Mouse (Mus musculus) thymus, postnatal 36 days (tissue): ENCODE measurements around the gene E2f3.

ENCODE experiments used
- DNase-seq, 2 experiments: peaks; one replicate each; pipeline ENCODE4 v3.0.0; 2022; ENCODE audit warnings: mixed read lengths in 2 of 2

The E2f3 gene

DNA sequence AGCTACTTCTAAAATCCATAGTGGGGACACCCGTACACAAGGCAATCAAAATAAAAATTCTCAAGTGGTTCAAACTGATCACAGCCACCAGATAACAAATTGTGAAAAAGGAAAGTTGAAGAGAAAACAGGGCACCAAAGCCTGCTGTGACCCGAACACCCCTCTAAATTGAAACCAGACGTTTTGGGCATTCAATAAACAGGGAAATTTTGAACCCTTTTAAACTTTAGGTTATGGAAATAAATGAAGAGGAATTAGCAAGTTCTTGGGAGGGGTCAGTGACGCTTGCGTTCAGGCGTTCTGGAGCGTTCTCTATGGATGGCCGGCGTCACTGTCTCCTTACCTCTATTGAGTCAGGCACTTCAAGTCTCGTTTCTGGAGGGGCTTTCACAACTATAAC lies 72.8 kb downstream of the E2f3 start:
- DNase-seq = no peak

DNA sequence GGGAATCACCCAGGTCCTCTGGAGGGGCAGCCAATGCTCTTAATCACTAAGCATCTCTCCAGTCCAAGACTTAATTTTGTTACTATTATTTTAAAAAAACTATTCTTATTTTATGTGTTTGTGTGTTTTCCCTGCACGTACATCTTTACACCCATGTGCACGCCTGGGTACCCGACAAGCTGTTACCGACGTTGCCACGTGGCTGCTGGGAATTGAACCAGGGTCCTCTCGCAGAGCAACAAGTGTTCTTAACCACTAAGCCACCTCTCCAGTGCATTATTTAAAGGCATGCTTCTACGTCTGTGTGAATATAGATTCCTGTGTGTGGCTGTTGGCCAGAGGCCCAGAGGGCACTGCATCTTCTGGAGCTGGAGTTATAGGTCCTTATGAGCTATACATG lies 73.6 kb downstream of the E2f3 start:
- no peak for DNase-seq

- no peak for DNase-seq
Observed at GRCm38 (mm10) chr13:29911141-29911540, 74.7 kb downstream of the E2f3 start.

DNA sequence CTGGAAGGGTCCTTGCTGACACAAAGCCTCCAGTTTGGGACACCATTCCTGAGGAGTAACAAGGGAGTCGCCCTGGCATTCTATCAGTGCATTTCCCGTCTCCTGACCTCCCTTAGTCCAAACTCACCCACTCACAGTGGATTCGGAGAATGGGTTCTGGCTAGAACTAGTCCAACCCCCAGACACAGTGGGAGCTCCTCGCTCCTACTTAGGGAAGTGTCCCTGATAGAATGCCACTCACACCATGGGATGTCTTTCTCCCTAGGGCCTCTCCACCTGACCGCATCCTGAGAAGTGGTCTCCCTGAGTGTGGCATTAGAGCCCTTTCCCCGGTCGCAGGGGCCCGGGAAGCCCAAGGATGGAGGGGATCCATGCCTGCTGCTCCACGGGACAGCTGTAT lies 77.4 kb downstream of the E2f3 start:
- no peak for DNase-seq

- no peak for DNase-seq
Observed at GRCm38 (mm10) chr13:29907995-29908394, 77.9 kb downstream of the E2f3 start.

GRCm38 (mm10) chr13:29906734-29907133 lies 79.1 kb downstream of the E2f3 start:
- DNase-seq = no peak

GRCm38 (mm10) chr13:29903341-29903740 lies 82.5 kb downstream of the E2f3 start:
- no peak for DNase-seq

DNA sequence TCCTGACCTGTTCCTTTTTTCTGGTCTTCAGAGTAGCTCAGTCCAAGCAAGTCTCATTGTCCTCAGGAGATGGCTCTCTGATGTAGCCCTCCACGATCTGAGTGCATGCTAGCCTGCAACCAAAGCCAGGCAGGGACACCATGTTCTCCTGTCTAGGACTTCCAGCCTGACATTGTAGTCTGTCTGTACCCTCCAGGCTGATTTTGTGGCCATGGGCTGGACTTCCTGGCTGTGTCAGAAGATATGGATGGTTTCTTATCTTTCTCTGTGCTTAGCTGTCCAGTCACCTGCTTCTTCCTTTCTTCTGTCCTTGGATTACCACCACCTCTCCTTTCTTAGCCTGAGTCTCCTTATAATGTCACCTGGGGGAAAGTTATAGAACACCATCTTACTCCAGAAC lies 83.2 kb downstream of the E2f3 start:
- DNase-seq = no peak

DNA sequence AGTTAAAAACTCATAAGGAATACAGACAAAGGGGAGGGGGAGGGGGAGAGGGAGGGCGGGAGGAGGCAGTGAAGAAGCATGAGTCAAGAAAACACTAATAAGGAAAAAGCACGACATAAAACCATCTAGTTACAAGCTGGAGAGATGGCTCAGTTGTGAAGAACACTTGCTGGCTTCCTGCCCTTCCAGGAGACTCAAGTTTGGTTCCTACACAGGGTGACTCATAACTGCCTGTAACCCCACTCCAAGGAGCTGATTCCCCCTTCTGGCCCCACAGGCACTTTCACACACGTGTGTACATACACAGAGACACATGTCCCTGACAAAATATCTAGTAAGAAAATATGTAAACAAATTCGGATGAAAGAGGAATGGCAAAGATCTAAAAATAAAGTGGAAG lies 84.2 kb downstream of the E2f3 start:
- no peak for DNase-seq

DNA sequence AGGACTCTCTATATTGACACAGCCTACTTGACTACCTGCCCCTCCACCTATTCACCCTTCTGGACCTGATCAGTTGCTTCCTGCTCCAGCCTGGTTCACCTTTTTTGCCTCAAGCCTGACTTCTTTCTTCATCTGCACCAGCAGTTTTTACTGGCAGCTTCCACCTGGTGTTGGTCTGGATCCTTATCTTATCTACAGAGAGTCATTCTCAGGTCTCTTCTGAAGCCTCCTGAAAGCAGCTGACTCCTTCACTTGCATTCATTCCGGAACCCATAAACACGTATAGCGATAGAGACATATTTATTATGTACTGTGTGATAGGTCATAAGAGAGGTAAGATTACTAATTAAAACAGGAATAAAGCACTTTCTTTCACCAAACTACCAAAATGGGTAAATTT lies 119.1 kb downstream of the E2f3 start:
- DNase-seq = no peak

GRCm38 (mm10) chr13:29864331-29864730 lies 121.5 kb downstream of the E2f3 start:
- DNase-seq = no peak

- DNase-seq = no peak
Observed at GRCm38 (mm10) chr13:29860087-29860486, 125.8 kb downstream of the E2f3 start.

DNA sequence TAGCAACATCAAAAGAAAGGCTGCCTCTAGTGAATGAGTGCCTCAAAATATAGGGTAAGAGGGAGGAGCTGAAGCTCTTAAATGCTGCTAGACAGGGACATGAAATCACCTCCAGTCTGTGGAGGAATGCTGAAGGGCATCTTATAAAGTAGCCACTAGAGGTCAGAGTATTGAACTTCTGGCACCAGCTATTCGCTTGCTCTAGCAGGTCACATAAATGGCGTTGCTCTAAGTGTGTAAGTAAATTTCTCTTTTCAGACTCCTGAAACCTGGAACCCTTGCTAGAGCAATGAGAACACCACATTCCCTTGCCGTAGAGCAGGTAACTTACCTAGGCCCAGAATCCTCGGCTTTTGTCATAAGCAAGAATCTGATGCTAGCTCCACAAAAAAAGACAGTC lies 128.4 kb downstream of the E2f3 start:
- no peak for DNase-seq
